Mouse (Mus musculus): ENCODE results near the gene Cenpo.

GRCm38 (mm10) chr12:4252742-4253655 is 18.9 kb upstream of the Cenpo start:
- no peak for TF ChIP-seq CTCF (IDR thresholded peaks at IDR 0.05; ENCODE audit: control insufficient read depth, insufficient read depth, low read length)
- no peak for TF ChIP-seq POLR2A (IDR thresholded peaks at IDR 0.05; ENCODE audit: borderline replicate concordance, control insufficient read depth, low read depth, low read length)
